Mouse (Mus musculus): ENCODE results near the gene Fbxl17. TPM values are rescaled to one million over a fixed set of nuclear protein-coding genes. Genes with fewer than 3 reads are reported as not detected.
A peak's percentile ranks its signal among the peaks of the same experiment; 100 is the strongest.

Gene Fbxl17
- total and polyA plus RNA-seq, 3 experiments, result 8.2 to 9.9 (median 8.8) TPM

DNA sequence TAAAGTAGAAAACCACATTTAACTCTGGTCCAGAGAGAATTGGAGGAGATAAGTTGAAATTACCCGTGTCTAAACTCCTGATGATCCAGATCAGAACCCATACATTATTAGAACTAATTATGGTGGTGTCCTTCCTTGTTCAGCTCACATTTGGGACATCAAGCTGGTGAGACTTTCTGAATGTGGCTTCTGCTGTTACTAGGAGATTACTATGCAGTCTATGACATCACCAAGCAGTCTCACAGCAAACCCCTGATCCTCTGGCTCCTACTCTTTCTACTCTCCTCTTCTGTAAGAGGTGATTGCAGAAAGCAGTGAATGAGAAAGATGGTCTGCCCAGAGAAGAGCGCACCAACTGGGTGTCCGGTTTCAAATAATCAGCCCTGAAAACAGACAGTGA, 187.0 kb downstream of the Fbxl17 start:
- Histone ChIP-seq H3K9me3 (replicated peaks) (0 out of 2 replicates have a peak, but pooled peaks cover 8% of the 10 kb centered on the region), H3K4me1 (ENCODE audit: insufficient read depth, low read depth, low read length) (peaks cover 60% of the 10 kb centered on the region), H3K4me3 (ENCODE audit: low read depth, low read length) (peak overlapping the region; percentile 8; the same call in 1 of the 2 replicates), H3K27me3 (ENCODE audit: insufficient read depth, low read length) (no peaks in the 10 kb centered on the region), H3K36me3 (replicated peaks) (peaks cover 23% of the 10 kb centered on the region)
- ATAC-seq (ENCODE audit: extremely low read depth, insufficient number of reproducible peaks, low FRiP score, poor library complexity, severe bottlenecking), result peak; percentile 32
- TF ChIP-seq GATA2 (IDR thresholded peaks at IDR 0.05; ENCODE audit: borderline replicate concordance, low read depth, low read length) (no peak), TAL1 (conservative IDR thresholded peaks at IDR 0.05; ENCODE audit: low read depth, low read length) (no peak), POLR2AphosphoS5 (IDR thresholded peaks at IDR 0.05; ENCODE audit: insufficient replicate concordance, low read depth, low read length) (no peak), CTCF (IDR thresholded peaks at IDR 0.05; ENCODE audit: low read depth, low read length) (no peak)
- no peak for DNase-seq (ENCODE audit: low spot score)

DNA sequence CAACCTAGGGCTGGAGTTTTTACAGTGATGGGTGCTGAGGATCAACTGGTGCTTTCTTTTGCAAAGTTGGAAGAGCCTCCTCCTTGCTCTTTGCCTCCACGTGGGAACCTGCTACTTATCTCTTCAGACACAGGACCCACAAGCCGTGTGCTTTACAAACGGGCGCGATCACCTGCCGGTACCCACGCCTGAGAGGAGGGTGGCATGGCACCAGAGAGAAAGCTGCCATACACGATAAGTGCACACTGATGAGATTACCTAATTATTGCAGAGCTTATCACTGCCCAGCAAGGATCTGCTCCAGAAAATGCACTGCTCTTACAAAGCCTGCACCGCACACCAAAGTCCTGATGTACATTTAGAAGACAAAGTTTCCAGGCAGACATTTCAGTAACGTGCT, 187.5 kb downstream of the Fbxl17 start:
- ATAC-seq (ENCODE audit: extremely low read depth, insufficient number of reproducible peaks, low FRiP score, poor library complexity, severe bottlenecking) (peak; percentile 96), DNase-seq (ENCODE audit: low spot score) (peak; percentile 61)
- Histone ChIP-seq H3K36me3 (replicated peaks) (peaks cover 19% of the 10 kb centered on the region), H3K9me3 (replicated peaks) (0 out of 2 replicates have a peak, but pooled peaks cover 8% of the 10 kb centered on the region), H3K4me1 (ENCODE audit: insufficient read depth, low read depth, low read length) (peaks cover 56% of the 10 kb centered on the region), H3K4me3 (ENCODE audit: low read depth, low read length) (peak overlapping the region; percentile 56; the same call in 1 of the 2 replicates), H3K27me3 (ENCODE audit: insufficient read depth, low read length) (no peaks in the 10 kb centered on the region)
- TF ChIP-seq GATA2 (IDR thresholded peaks at IDR 0.05; ENCODE audit: borderline replicate concordance, low read depth, low read length), result 0 out of 2 replicates have a peak, but pooled peaks have one; percentile 27
- TF ChIP-seq POLR2AphosphoS5 (IDR thresholded peaks at IDR 0.05; ENCODE audit: insufficient replicate concordance, low read depth, low read length), result no peak
- TF ChIP-seq TAL1 (conservative IDR thresholded peaks at IDR 0.05; ENCODE audit: low read depth, low read length), result peak; percentile 98

DNA sequence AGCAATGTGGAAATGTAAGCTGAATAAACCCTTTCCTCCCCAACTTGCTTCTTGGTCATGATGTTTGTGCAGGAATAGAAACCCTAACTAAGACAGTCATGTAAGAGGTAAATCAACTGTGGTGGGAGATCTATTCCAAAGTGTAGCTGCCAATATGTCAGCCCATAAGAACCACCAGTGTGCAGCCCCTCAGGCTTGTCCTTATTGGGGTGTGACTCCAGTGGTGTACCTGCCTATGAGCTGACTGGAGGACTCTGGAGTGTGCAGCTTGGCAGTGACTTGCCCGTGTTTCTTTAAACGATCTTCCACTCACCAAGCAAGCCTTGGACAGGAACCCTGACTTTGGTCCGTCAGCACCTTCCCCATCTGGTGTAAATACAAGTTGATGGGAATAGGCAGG, 188.2 kb downstream of the Fbxl17 start:
- H3K36me3 ChIP-seq (replicated peaks), result peaks cover 16% of the 10 kb centered on the region
- 0 out of 2 replicates have a peak, but pooled peaks cover 8% of the 10 kb centered on the region for H3K9me3 ChIP-seq (replicated peaks)
- DNase-seq (ENCODE audit: low spot score), result no peak
- no peaks in the 10 kb centered on the region for H3K27me3 ChIP-seq (ENCODE audit: insufficient read depth, low read length)
- TF ChIP-seq POLR2AphosphoS5 (IDR thresholded peaks at IDR 0.05; ENCODE audit: insufficient replicate concordance, low read depth, low read length), result no peak
- no peak for TF ChIP-seq GATA2 (IDR thresholded peaks at IDR 0.05; ENCODE audit: borderline replicate concordance, low read depth, low read length)
- TF ChIP-seq GATA1 (IDR thresholded peaks at IDR 0.05; ENCODE audit: borderline replicate concordance, low read length), result no peak
- TF ChIP-seq TAL1 (conservative IDR thresholded peaks at IDR 0.05; ENCODE audit: low read depth, low read length), result no peak
- TF ChIP-seq CTCF (IDR thresholded peaks at IDR 0.05; ENCODE audit: low read depth, low read length), result no peak
- peaks cover 52% of the 10 kb centered on the region for H3K4me1 ChIP-seq (ENCODE audit: insufficient read depth, low read depth, low read length)
- no peak for ATAC-seq (ENCODE audit: extremely low read depth, insufficient number of reproducible peaks, low FRiP score, poor library complexity, severe bottlenecking)
- peak overlapping the region; percentile 59; the same call in 1 of the 2 replicates for H3K4me3 ChIP-seq (ENCODE audit: low read depth, low read length)

DNA sequence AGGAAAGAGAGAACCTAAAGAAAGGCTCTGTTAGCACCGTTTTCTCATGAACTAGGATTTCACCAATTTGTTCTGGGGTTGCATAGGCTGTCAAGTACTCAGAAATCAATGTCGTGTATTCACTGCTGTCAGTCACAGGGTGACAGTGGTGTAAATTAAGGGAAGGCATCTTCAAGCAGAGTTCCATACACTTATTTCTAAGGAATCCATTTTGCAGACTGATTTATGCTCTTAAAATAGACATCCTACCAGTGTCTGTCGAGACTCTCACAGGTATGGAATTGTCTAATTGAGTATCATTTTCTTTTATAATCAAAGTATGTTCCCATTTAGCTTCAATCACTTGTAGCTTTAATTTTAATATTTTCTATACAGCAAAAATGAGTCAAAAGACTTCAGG, 189.8 kb downstream of the Fbxl17 start:
- no peak for DNase-seq (ENCODE audit: low spot score)
- 0 out of 2 replicates have a peak, but pooled peaks cover 6% of the 10 kb centered on the region for H3K9me3 ChIP-seq (replicated peaks)
- no peak for TF ChIP-seq GATA1 (IDR thresholded peaks at IDR 0.05; ENCODE audit: borderline replicate concordance, low read length)
- no peak for TF ChIP-seq TAL1 (conservative IDR thresholded peaks at IDR 0.05; ENCODE audit: low read depth, low read length)
- TF ChIP-seq GATA2 (IDR thresholded peaks at IDR 0.05; ENCODE audit: borderline replicate concordance, low read depth, low read length), result no peak
- TF ChIP-seq POLR2AphosphoS5 (IDR thresholded peaks at IDR 0.05; ENCODE audit: insufficient replicate concordance, low read depth, low read length), result no peak
- TF ChIP-seq CTCF (IDR thresholded peaks at IDR 0.05; ENCODE audit: low read depth, low read length), result no peak
- H3K27me3 ChIP-seq (ENCODE audit: insufficient read depth, low read length), result no peaks in the 10 kb centered on the region
- ATAC-seq (ENCODE audit: extremely low read depth, insufficient number of reproducible peaks, low FRiP score, poor library complexity, severe bottlenecking), result no peak
- H3K4me1 ChIP-seq (ENCODE audit: insufficient read depth, low read depth, low read length), result peaks cover 44% of the 10 kb centered on the region
- peaks cover 3% of the 10 kb centered on the region for H3K36me3 ChIP-seq (replicated peaks)
- H3K4me3 ChIP-seq (ENCODE audit: low read depth, low read length), result no peak overlapping the region

DNA sequence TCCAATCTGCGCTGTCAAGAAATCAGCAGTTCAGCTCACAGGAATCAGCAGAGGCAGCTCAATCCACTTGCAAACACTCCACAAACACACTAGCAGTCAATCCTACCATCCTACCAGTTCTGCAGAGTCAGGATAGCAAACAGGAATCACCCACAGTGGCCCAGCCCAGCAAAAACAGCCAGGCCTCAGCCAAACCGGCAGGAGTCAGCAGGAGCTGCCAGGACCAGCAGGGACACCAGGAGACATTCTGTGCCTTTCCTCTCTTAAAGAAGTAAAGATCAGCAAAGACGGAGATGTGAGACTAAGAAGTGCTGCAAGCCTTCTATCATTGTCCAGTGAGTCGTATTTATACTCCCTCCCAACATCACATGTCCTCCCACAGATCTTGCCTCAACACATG, 196.0 kb downstream of the Fbxl17 start:
- H3K4me3 ChIP-seq (ENCODE audit: low read depth, low read length), result no peak overlapping the region

DNA sequence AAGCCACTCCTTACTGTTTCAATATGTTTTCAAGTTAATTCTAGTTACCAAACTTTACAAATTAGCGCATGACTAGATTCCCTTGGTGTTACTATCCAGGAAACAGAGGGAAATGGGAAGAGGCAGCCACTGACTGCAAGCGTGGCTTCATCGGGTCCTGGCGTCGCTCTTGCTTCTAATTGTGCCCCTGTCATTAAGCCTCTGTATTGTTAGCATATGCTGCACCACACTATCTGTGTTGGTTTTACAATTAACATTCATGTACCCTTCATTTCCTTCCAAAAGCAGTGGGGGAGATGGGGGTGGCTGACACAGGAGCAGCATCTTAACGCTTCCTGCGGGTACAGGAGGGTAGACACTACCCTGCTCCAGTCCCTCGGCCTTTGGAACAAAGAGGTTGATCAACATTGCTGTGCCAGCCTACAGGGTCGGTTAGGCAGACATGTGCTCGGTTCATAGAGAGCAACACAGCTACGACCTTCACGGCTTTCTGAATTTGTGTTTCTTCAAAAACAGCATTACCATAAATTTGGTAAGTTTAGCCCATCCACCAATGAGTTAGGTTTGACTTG, 197.9 kb downstream of the Fbxl17 start:
- no peak for DNase-seq (ENCODE audit: low spot score)
- no peak for TF ChIP-seq GATA2 (IDR thresholded peaks at IDR 0.05; ENCODE audit: borderline replicate concordance, low read depth, low read length)
- no peak for TF ChIP-seq GATA1 (IDR thresholded peaks at IDR 0.05; ENCODE audit: borderline replicate concordance, low read length)
- no peak for TF ChIP-seq POLR2AphosphoS5 (IDR thresholded peaks at IDR 0.05; ENCODE audit: insufficient replicate concordance, low read depth, low read length)
- TF ChIP-seq CTCF (IDR thresholded peaks at IDR 0.05; ENCODE audit: low read depth, low read length), result no peak
- TF ChIP-seq TAL1 (conservative IDR thresholded peaks at IDR 0.05; ENCODE audit: low read depth, low read length), result no peak
- ATAC-seq (ENCODE audit: extremely low read depth, insufficient number of reproducible peaks, low FRiP score, poor library complexity, severe bottlenecking), result no peak

More for the DNA sequence above, 196.0 kb downstream of the Fbxl17 start:
- peaks cover 9% of the 10 kb centered on the region for H3K36me3 ChIP-seq (replicated peaks)
- no peak for TF ChIP-seq CTCF (IDR thresholded peaks at IDR 0.05; ENCODE audit: low read depth, low read length)
- TF ChIP-seq GATA2 (IDR thresholded peaks at IDR 0.05; ENCODE audit: borderline replicate concordance, low read depth, low read length), result no peak
- no peak for TF ChIP-seq POLR2AphosphoS5 (IDR thresholded peaks at IDR 0.05; ENCODE audit: insufficient replicate concordance, low read depth, low read length)
- no peak for TF ChIP-seq TAL1 (conservative IDR thresholded peaks at IDR 0.05; ENCODE audit: low read depth, low read length)
- TF ChIP-seq GATA1 (IDR thresholded peaks at IDR 0.05; ENCODE audit: borderline replicate concordance, low read length), result no peak
- no peaks in the 10 kb centered on the region for H3K27me3 ChIP-seq (ENCODE audit: insufficient read depth, low read length)
- no peaks in the 10 kb centered on the region for H3K9me3 ChIP-seq (replicated peaks)
- no peaks in the 10 kb centered on the region for H3K4me1 ChIP-seq (ENCODE audit: insufficient read depth, low read depth, low read length)
- DNase-seq (ENCODE audit: low spot score) (no peak), ATAC-seq (ENCODE audit: extremely low read depth, insufficient number of reproducible peaks, low FRiP score, poor library complexity, severe bottlenecking) (no peak)

More for the DNA sequence above, 197.9 kb downstream of the Fbxl17 start:
- Histone ChIP-seq H3K4me1 (ENCODE audit: insufficient read depth, low read depth, low read length) (no peaks in the 10 kb centered on the region), H3K9me3 (replicated peaks) (no peaks in the 10 kb centered on the region), H3K36me3 (replicated peaks) (peaks cover 9% of the 10 kb centered on the region), H3K4me3 (ENCODE audit: low read depth, low read length) (no peak overlapping the region), H3K27me3 (ENCODE audit: insufficient read depth, low read length) (no peaks in the 10 kb centered on the region)
